ENCODE assay signal across 8 mouse cellular contexts in the genomic region with DNA sequence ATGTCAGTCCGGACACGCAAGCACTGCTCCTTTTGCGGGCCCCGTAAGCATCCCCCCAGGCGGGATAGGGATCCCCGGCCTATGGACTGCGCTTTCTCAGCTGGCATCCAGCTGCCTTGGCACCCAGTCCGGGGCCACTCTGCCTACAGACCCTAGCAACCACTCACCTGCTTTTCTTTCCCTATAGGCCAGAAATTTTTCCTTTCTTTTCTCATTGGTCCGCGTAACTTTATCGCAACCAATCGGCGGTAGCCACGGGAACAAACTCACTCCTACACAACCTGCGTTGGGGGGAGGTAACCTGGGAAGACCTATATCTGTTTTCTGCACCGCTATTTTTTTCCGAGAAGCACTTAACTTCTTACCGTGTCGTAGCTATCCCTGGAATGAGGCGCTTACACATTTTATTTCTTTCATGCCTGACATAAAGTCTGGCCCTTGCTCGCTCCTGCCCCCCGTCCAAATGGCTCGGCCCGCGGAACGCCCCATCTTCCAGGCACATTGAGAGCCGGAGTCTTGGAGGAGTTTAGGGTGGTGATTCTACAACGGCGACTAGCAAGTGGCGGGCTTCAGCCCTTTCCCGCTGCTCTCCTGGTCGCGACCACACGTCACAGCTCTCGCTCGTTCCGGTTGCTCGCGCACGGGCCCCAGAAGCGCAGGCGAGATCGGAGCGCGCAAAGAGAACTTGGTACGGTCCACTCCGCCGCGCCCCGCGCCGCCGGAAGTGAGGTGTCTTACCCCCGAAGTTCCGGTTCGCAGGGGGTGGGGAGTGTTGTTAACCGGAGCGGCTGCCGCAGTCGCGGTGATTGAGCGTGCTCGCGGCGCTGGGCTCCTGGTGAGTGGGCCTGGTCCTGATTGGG. TPM values are rescaled to one million over a fixed set of nuclear protein-coding genes. Genes with fewer than 3 reads are reported as not detected.
DNase-seq lines count a peak whose midpoint lies in the region; ATAC-seq lines count a peak whose summit lies in the region.

A gene (plus strand): TSS at position 283 of the 860 bp plus-strand sequence.

- peaks cover 35% of the 10 kb centered on the region for H3K36me3 ChIP-seq in heart, embryonic 10.5 days
- peaks cover 35% of the 10 kb centered on the region for H3K36me3 ChIP-seq in kidney, embryonic 15.5 days

- H3K27me3 ChIP-seq in heart, embryonic 10.5 days (ENCODE audit: insufficient read depth, poor library complexity, severe bottlenecking): no peaks in the 10 kb centered on the region
- H3K27me3 ChIP-seq in kidney, embryonic 15.5 days: no peaks in the 10 kb centered on the region

- DNase-seq in A20 (ENCODE audit: low read depth, low spot score): peak; percentile 96
- DNase-seq in brain, adult 2 months (ENCODE audit: low read depth, low spot score): peak; percentile 98
- peak; percentile 96 for DNase-seq in heart, embryonic 10.5 days (ENCODE audit: low spot score)
- peak; percentile 91 for DNase-seq in liver
- peak; percentile 90 to 95 for DNase-seq in spleen, postnatal 4 days (ENCODE audit: low spot score in 2 of 2)

- peak within 1 kb of the TSS; percentile 86 for H3K4me2 ChIP-seq in kidney, embryonic 15.5 days

- H3K4me3 ChIP-seq in heart, embryonic 10.5 days: peak within 1 kb of the TSS; percentile 86
- peak within 1 kb of the TSS; percentile 99 for H3K4me3 ChIP-seq in kidney, embryonic 15.5 days (replicated peaks)

- peak within 1 kb of the TSS; percentile 88 for H3K9ac ChIP-seq in kidney, embryonic 15.5 days

- peak within 1 kb of the TSS; percentile 94 for H3K27ac ChIP-seq in heart, embryonic 10.5 days
- H3K27ac ChIP-seq in kidney, embryonic 15.5 days: peak within 1 kb of the TSS; percentile 99

- peaks cover 22% of the 10 kb centered on the region for H3K4me1 ChIP-seq in heart, embryonic 10.5 days
- peaks cover 36% of the 10 kb centered on the region for H3K4me1 ChIP-seq in kidney, embryonic 15.5 days

- WGBS in heart, embryonic 10.5 days: under 1% methylated on average over 65 of the region's 65 CpGs
- under 1% methylated on average over 65 of the region's 65 CpGs for WGBS in kidney, embryonic 15.5 days

- peak; percentile 85 for ATAC-seq in erythroblast, adult 5-6 weeks (replicated peaks; ENCODE audit: low FRiP score, poor library complexity, severe bottlenecking)
- peak; percentile 91 for ATAC-seq in kidney, embryonic 15.5 days (replicated peaks; ENCODE audit: low FRiP score)
- ATAC-seq in monocyte, adult 5-6 weeks (replicated peaks; ENCODE audit: insufficient number of reproducible peaks, low FRiP score, low TSS enrichment, poor library complexity, severe bottlenecking): peak; percentile 73

- no peaks in the 10 kb centered on the region for H3K9me3 ChIP-seq in heart, embryonic 10.5 days
- no peaks in the 10 kb centered on the region for H3K9me3 ChIP-seq in kidney, embryonic 15.5 days (replicated peaks)

RNA-seq across cellular contexts. Expression of the gene that starts here (rescaled TPM):
- 35.5 and 43.0 TPM in 2 replicates for total RNA-seq in erythroblast, adult 5-6 weeks (2015; ENCODE audit: low replicate concordance)
- total RNA-seq in erythroblast, adult 5-6 weeks (2017; ENCODE audit: low replicate concordance): 9.9 and 16.0 TPM in 2 replicates
- 25.4 and 31.0 TPM in 2 replicates for polyA plus RNA-seq in heart, embryonic 10.5 days (2016; fragmentation: Nextera tagmentation; extraction: Ambion mirVana)
- 35.6 and 38.5 TPM in 2 replicates for polyA plus RNA-seq in kidney, embryonic 15.5 days (2015; fragmentation: Nextera tagmentation; extraction: Ambion mirVana)
- 7.7 to 16.8 TPM (median 11.2 TPM) in 3 replicates for total RNA-seq in monocyte, adult 5-6 weeks (2017)

Comparison
In these comparisons a context has a peak if more than half of its experiments do, and no peak if none do; other contexts are left out.
1. Peak in every context shown above with its lines: DNase-seq, ATAC-seq, H3K4me3 ChIP-seq and H3K27ac ChIP-seq.